Mouse (Mus musculus) midbrain, embryonic 14.5 days (tissue): ENCODE measurements at regions not wholly inside any gene's neighbourhood (a gene's known extent, or its start where the extent isn't known, plus 50 kb on each side); places are given as distances from the start of the nearest gene placed in this dataset.

Source experiments
- ATAC-seq: fragments of 200-750 bp; cut with Nextera tagmentation; 2 replicates; pipeline ENCODE4 v1.8.0; 2017; ENCODE audit warnings: moderate number of reproducible peaks, moderate library complexity; ENCODE audit not compliant: low FRiP score, low TSS enrichment
- DNase-seq: peaks from one replicate; pipeline ENCODE4 v3.0.0-alpha.2; 2015
- H3K27ac ChIP-seq: fragments of 300-500 bp; sonication (generic); replicated peaks from 2 replicates; pipeline ENCODE4 v1.5.1; 2014; ENCODE audit warnings: mild to moderate bottlenecking, low read depth, low read length, moderate library complexity
- H3K27me3 ChIP-seq: fragments of 300-500 bp; sonication (generic); 2 replicates; pipeline ENCODE4 v1.6.1; 2014; ENCODE audit warnings: low read length, control low read depth, mixed read lengths; ENCODE audit not compliant: control insufficient read depth, insufficient read depth
- H3K36me3 ChIP-seq: fragments of 300-500 bp; sonication (generic); 2 replicates; pipeline ENCODE4 v1.6.1; 2014; ENCODE audit warnings: low read length, control low read depth; ENCODE audit not compliant: control insufficient read depth, insufficient read depth
- H3K4me1 ChIP-seq: fragments of 300-500 bp; sonication (generic); 2 replicates; pipeline ENCODE4 v1.6.1; 2014; ENCODE audit warnings: mild to moderate bottlenecking, antibody characterized with exemption, low read length, control low read depth; ENCODE audit not compliant: control insufficient read depth, insufficient read depth
- H3K4me2 ChIP-seq: fragments of 300-500 bp; sonication (generic); 2 replicates; pipeline ENCODE4 v1.6.1; 2014; ENCODE audit warnings: mild to moderate bottlenecking, low read length, moderate library complexity
- H3K4me3 ChIP-seq: fragments of 300-500 bp; sonication (generic); replicated peaks from 2 replicates; pipeline ENCODE4 v1.5.1; 2014; ENCODE audit warnings: low read depth, low read length
- H3K9ac ChIP-seq: fragments of 300-500 bp; sonication (generic); replicated peaks from 2 replicates; pipeline ENCODE4 v1.6.1; 2014; ENCODE audit warnings: mild to moderate bottlenecking, low read length, moderate library complexity
- H3K9me3 ChIP-seq: fragments of 300-500 bp; sonication (generic); 2 replicates; pipeline ENCODE4 v1.6.1; 2016; ENCODE audit warnings: low read length, control low read depth, mixed read lengths; ENCODE audit not compliant: control insufficient read depth
- WGBS: fragments of 180-500 bp; shearing (Covaris S2); extraction: QIAGEN DNeasy Blood & Tissue Kit; methylation state at CpG from one replicate; pipeline ENCODE4 v1.1.7; 2014; 5-methylcytosine and 5-hydroxymethylcytosine counted together

DNA sequence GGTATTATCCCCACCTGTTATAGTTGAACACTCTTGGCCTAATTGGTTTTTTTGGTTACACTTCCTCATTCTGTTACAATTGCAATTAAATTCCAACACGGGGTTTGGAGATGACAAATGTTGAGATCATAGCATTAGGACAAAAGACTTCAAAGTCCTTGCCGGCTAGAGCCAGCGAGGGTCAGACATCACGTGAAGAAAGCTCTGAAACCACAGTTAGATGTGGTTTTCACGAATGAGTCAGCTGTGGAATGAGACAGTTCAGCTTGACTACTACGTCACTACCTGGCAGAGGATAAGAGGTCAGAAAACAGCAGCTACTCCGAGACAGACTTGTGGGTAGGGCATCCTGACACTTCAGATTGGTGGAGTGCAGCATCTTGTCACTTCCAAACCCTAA is 55.5 kb upstream of the Trio start:
- 80% methylated on average over 7 of the region's 7 CpGs for WGBS
- H3K4me1 ChIP-seq: no peaks in the 10 kb centered on the region
- ATAC-seq: no peak

DNA sequence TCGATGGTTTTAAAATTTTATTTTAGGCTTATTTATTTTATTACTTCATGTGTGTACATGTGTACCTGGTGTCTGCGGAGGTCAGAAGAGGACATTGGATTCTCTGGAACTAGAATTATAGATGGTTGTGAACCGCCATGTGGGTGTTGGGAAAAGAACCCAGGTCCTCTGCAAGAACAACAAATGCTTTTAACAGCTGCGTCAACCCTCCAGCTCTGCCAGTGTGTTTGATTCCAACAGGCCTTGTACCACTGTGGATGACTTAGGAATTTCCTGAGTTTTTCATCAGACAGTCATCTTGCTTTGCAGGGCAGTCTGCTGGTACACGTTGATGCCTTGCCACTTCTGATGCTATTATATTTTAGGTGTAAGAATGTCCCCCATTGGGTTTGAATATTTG is 56.8 kb upstream of the Trio start:
- no peak overlapping the region for H3K4me2 ChIP-seq
- 89% methylated on average over 5 of the region's 5 CpGs for WGBS

More for the DNA sequence above, 55.5 kb upstream of the Trio start:
- H3K9me3 ChIP-seq: no peaks in the 10 kb centered on the region
- no peak overlapping the region for H3K4me2 ChIP-seq
- H3K9ac ChIP-seq: no peak overlapping the region
- no peak overlapping the region for H3K4me3 ChIP-seq
- no peak for DNase-seq
- H3K27me3 ChIP-seq: no peaks in the 10 kb centered on the region
- H3K36me3 ChIP-seq: no peaks in the 10 kb centered on the region
- H3K27ac ChIP-seq: no peak overlapping the region

DNA sequence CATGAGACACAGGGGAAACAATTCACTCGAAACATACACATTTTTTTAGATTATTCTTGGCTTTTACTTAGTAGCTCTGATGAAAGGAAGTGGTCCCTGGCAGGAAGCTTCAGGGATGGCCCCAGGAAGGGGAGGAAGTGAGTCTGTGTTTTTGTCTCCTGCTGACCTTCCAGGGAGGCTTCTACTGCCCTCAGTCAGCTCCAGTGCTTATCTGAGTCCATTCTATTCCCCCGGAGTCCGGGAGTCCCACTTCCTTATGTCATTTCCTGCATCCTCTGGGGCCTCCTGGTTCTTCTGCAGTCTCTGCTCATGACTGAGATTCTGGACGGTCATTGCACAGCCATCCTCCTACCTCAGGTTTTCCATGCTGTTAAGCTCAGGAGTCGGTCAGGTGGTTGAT is 80.3 kb upstream of the Trio start:
- ATAC-seq (no peak), DNase-seq (no peak)
- Histone ChIP-seq H3K27ac (no peak overlapping the region), H3K36me3 (no peaks in the 10 kb centered on the region), H3K4me1 (no peaks in the 10 kb centered on the region), H3K27me3 (no peaks in the 10 kb centered on the region), H3K9ac (no peak overlapping the region), H3K9me3 (no peaks in the 10 kb centered on the region), H3K4me2 (no peak overlapping the region), H3K4me3 (no peak overlapping the region)
- WGBS: 88% methylated on average over 5 of the region's 5 CpGs

More for the DNA sequence above, 56.8 kb upstream of the Trio start:
- Histone ChIP-seq H3K4me1 (no peaks in the 10 kb centered on the region), H3K27ac (no peak overlapping the region), H3K4me3 (no peak overlapping the region), H3K27me3 (no peaks in the 10 kb centered on the region), H3K36me3 (no peaks in the 10 kb centered on the region), H3K9ac (no peak overlapping the region), H3K9me3 (no peaks in the 10 kb centered on the region)
- ATAC-seq (no peak), DNase-seq (no peak)

DNA sequence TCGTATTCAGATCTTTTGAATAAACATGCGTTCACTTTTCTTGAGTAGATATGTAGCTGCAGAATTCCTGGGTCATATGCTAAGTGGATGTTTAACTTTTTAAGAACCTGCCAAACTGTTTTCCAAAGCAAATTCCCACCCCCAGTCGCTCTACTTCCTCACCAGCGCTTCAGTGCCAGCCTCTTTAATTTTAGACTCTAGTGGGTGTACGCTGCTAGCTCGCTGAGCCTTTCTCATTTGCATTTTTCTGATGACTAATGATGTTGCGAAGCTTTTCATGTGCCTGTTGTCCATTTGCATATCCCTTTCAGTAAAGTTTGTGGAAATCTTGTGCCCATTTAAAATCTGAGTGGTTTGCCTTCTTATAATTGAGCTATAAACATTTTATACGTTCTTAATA is 84.3 kb upstream of the Trio start:
- H3K4me3 ChIP-seq: no peak overlapping the region
- no peak overlapping the region for H3K27ac ChIP-seq
- H3K9ac ChIP-seq: no peak overlapping the region
- H3K4me2 ChIP-seq: no peak overlapping the region
- ATAC-seq: no peak
- no peaks in the 10 kb centered on the region for H3K4me1 ChIP-seq
- peak; percentile 26 for DNase-seq
- no peaks in the 10 kb centered on the region for H3K36me3 ChIP-seq
- H3K9me3 ChIP-seq: no peaks in the 10 kb centered on the region
- WGBS: 52% methylated on average over 8 of the region's 8 CpGs
- no peaks in the 10 kb centered on the region for H3K27me3 ChIP-seq

DNA sequence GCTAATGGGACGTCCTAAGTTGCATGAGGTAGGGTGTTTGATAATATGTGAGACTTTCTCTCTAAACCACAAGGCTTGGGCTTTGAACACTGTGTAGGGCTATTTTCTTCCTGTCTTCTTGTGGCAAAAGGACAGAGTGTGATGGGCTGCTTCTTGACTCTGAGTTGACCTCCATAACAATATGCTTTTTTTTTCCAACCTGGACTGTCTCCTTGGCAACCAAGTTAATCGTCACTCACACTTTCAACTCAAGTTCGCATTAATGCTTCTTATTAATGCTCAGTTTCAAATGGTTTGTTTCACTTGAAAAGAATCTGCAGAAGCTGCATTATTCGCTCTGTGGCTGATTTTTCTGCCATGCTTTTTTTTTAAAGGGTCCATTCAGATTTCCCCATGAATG is 87.8 kb upstream of the Trio start:
- no peak overlapping the region for H3K4me3 ChIP-seq
- no peak overlapping the region for H3K4me2 ChIP-seq
- H3K27me3 ChIP-seq: no peaks in the 10 kb centered on the region
- DNase-seq: no peak
- no peak for ATAC-seq
- no peaks in the 10 kb centered on the region for H3K36me3 ChIP-seq
- no peaks in the 10 kb centered on the region for H3K4me1 ChIP-seq
- H3K9me3 ChIP-seq: no peaks in the 10 kb centered on the region
- 27% methylated on average over 4 of the region's 4 CpGs for WGBS
- H3K27ac ChIP-seq: no peak overlapping the region
- H3K9ac ChIP-seq: no peak overlapping the region

DNA sequence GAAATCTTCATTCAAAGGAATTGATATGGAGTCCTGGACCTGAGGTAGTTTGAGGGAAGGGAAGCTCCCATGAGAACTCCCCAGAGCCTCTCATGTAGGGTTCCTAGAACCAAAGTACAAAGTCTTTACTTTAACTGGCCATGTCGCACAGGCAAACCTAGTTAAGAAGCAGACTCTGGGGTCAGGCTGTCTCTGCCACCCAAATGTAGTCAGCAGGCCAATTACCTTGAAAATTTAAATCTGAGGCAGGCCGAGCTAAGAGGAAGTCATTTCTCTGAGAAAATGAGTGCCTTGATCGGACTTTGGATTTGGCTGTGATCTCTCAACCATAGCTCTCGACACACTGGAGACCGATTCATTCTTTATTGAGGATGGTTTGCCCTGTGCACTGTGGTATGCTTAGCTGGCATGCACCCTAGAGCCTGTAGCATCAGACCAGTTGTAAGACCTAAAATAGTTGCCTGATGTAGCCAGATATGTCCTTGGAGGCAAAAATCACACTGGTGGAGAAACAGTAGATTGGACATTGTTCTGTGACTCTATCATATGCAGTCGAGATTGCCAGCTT is 88.6 kb upstream of the Trio start:
- H3K4me2 ChIP-seq: no peak overlapping the region
- H3K4me3 ChIP-seq: no peak overlapping the region
- no peaks in the 10 kb centered on the region for H3K4me1 ChIP-seq
- DNase-seq (no peak), ATAC-seq (no peak)
- H3K9me3 ChIP-seq: no peaks in the 10 kb centered on the region
- H3K27me3 ChIP-seq: no peaks in the 10 kb centered on the region
- no peak overlapping the region for H3K27ac ChIP-seq
- H3K9ac ChIP-seq: no peak overlapping the region
- H3K36me3 ChIP-seq: no peaks in the 10 kb centered on the region
- WGBS: 59% methylated on average over 6 of the region's 6 CpGs

DNA sequence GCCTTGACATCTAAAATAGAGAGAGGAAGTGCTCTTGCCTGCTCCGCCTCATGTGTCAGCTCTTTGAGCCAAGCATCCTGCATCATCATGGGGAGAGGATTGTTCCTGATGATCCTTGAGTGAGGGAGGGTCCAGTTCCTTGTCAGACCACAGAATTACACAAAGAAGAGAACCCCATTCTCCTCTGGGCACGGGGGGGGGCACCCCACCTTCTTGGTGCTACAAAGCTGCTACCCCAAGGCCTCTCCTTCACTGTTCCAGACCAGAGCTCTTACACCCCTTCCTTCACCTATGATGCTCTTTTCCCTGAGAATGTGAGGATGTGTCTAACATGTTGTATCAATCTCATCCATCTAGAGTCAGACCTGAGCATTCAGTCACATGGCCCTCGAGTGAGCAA is 76.7 kb upstream of the Dnah5 start:
- Histone ChIP-seq H3K4me2 (no peak overlapping the region), H3K27ac (no peak overlapping the region), H3K4me3 (no peak overlapping the region), H3K9ac (no peak overlapping the region), H3K27me3 (no peaks in the 10 kb centered on the region), H3K36me3 (no peaks in the 10 kb centered on the region), H3K9me3 (no peaks in the 10 kb centered on the region), H3K4me1 (no peaks in the 10 kb centered on the region)
- DNase-seq: no peak
- no peak for ATAC-seq
- WGBS: 78% methylated on average over 3 of the region's 3 CpGs

DNA sequence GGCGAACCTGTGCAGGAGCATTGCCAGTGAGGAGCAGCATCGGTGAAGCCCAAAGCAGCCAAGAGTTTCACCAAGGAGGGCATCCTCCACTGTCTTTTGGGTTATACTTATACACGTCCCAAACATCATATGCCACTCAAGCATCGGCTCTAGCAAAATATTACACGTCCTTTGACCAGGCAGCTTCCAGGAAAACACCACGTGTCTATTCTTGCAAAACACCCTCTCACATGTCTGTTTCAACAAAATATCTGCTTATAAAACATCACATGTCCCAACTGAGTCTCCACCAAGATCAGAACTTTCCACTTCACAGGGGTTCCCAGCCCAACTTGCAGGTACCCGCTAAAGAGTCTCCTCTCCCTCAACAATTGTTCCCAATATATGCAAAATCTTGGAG is 74.0 kb upstream of the Dnah5 start:
- WGBS: 93% methylated on average over 7 of the region's 7 CpGs

DNA sequence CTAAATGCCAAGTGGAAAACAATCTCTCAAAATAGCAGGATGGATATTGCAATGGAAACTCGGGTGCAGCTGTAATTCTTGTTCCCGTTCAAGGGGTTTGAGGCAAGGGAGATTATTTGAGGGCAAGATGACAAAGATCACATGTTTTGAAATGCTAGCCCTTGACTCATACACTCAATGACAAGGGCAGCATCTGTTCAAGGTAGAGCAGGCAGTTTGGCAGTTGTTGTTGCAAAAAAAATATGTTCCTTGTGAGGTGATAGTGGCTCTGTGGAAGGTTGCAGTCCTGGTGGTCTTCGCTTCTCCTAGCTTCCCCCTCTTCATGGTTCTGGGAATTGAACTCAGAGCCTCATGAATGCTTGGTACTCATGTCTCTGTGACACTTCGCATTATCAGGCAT is 72.0 kb upstream of the Dnah5 start:
- Histone ChIP-seq H3K4me2 (no peak overlapping the region), H3K9me3 (no peaks in the 10 kb centered on the region), H3K4me3 (no peak overlapping the region), H3K36me3 (no peaks in the 10 kb centered on the region), H3K27me3 (no peaks in the 10 kb centered on the region), H3K9ac (no peak overlapping the region), H3K27ac (no peak overlapping the region), H3K4me1 (no peaks in the 10 kb centered on the region)
- ATAC-seq (no peak), DNase-seq (no peak)
- 93% methylated on average over 4 of the region's 4 CpGs for WGBS

More for the DNA sequence above, 74.0 kb upstream of the Dnah5 start:
- H3K36me3 ChIP-seq: no peaks in the 10 kb centered on the region
- no peak overlapping the region for H3K4me3 ChIP-seq
- no peak overlapping the region for H3K27ac ChIP-seq
- DNase-seq (no peak), ATAC-seq (no peak)
- H3K4me1 ChIP-seq: no peaks in the 10 kb centered on the region
- H3K9ac ChIP-seq: no peak overlapping the region
- H3K9me3 ChIP-seq: no peaks in the 10 kb centered on the region
- H3K27me3 ChIP-seq: no peaks in the 10 kb centered on the region
- no peak overlapping the region for H3K4me2 ChIP-seq
